Mouse (Mus musculus) intestine, embryonic 16.5 days (tissue): ENCODE data around the gene Tspan8. TPM values are rescaled to one million over a fixed set of nuclear protein-coding genes. Genes with fewer than 3 reads are reported as not detected.

Experiments
- ATAC-seq: fragments of 200-750 bp; cut with Nextera tagmentation; 2 replicates; pipeline ENCODE4 v1.8.0; 2017; ENCODE audit warnings: moderate TSS enrichment, moderate library complexity
- H3K27ac ChIP-seq: fragments of 300-500 bp; sonication (generic); 2 replicates; pipeline ENCODE4 v1.5.1; 2014; ENCODE audit warnings: mild to moderate bottlenecking, low read length
- H3K27me3 ChIP-seq: fragments of 300-500 bp; sonication (generic); replicated peaks from 2 replicates; pipeline ENCODE4 v1.6.1; 2014; ENCODE audit warnings: low read length, control low read depth, mixed read lengths; ENCODE audit not compliant: control insufficient read depth, insufficient read depth
- H3K36me3 ChIP-seq: fragments of 300-500 bp; sonication (generic); 2 replicates; pipeline ENCODE4 v1.6.1; 2014; ENCODE audit warnings: low read length, control low read depth; ENCODE audit not compliant: control insufficient read depth, insufficient read depth
- H3K4me1 ChIP-seq: fragments of 300-500 bp; sonication (generic); 2 replicates; pipeline ENCODE4 v1.6.1; 2014; ENCODE audit warnings: low read length, control low read depth, mixed read lengths; ENCODE audit not compliant: control insufficient read depth, insufficient read depth
- H3K4me2 ChIP-seq: fragments of 300-500 bp; sonication (generic); 2 replicates; pipeline ENCODE4 v1.6.1; 2014; ENCODE audit warnings: low read depth, low read length, control low read depth
- H3K4me3 ChIP-seq: fragments of 300-500 bp; sonication (generic); 2 replicates; pipeline ENCODE4 v1.5.1; 2014; ENCODE audit warnings: mild to moderate bottlenecking, low read length
- H3K9ac ChIP-seq: fragments of 300-500 bp; sonication (generic); 2 replicates; pipeline ENCODE4 v1.6.1; 2014; ENCODE audit warnings: low read depth, low read length
- H3K9me3 ChIP-seq: fragments of 300-500 bp; sonication (generic); 2 replicates; pipeline ENCODE4 v1.6.1; 2016; ENCODE audit warnings: low read length, control low read depth; ENCODE audit not compliant: control insufficient read depth
- WGBS: fragments of 180-500 bp; shearing (Covaris S2); extraction: QIAGEN DNeasy Blood & Tissue Kit; methylation state at CpG from one replicate; pipeline ENCODE4 v1.1.7; 2014; 5-methylcytosine and 5-hydroxymethylcytosine counted together
- polyA plus RNA-seq: library from polyadenylated mRNA; unstranded; fragments of >200 nt; fragmentation: Nextera tagmentation; extraction: Ambion mirVana; gene quantifications from 2 replicates; pipeline ENCODE4 v1.2.1, GENCODE M21; 2015

Gene Tspan8
- 229 and 235 TPM in 2 replicates for polyA plus RNA-seq

- Histone ChIP-seq H3K36me3 (no peaks in the 10 kb centered on the region), H3K4me1 (peaks cover 6% of the 10 kb centered on the region), H3K9ac (peak within 1 kb of the TSS; percentile 57), H3K9me3 (no peaks in the 10 kb centered on the region), H3K27me3 (no peaks in the 10 kb centered on the region), H3K4me3 (peak within 1 kb of the TSS; percentile 51), H3K4me2 (peak within 1 kb of the TSS; percentile 27; the same call in 1 of the 2 replicates), H3K27ac (peak within 1 kb of the TSS; percentile 87)
- ATAC-seq: peak; percentile 16
- WGBS: 27% methylated on average over 6 of the region's 6 CpGs
Measured at GRCm38 (mm10) chr10:115816511-115816910, at the start of gene Tspan8. Tspan8 (plus strand) TSS chr10:115816832.

GRCm38 (mm10) chr10:115770032-115770431 is 46.6 kb upstream of the Tspan8 start:
- Histone ChIP-seq H3K9ac (no peak overlapping the region), H3K27ac (no peak overlapping the region), H3K4me1 (no peaks in the 10 kb centered on the region), H3K4me2 (no peak overlapping the region), H3K27me3 (no peaks in the 10 kb centered on the region), H3K9me3 (no peaks in the 10 kb centered on the region), H3K4me3 (no peak overlapping the region), H3K36me3 (no peaks in the 10 kb centered on the region)
- no peak for ATAC-seq
- WGBS: 90% methylated on average over 8 of the region's 8 CpGs

- WGBS: 40% methylated on average over 4 of the region's 4 CpGs
- Histone ChIP-seq H3K4me1 (0 out of 2 replicates have a peak, but pooled peaks cover 2% of the 10 kb centered on the region), H3K27ac (no peak overlapping the region), H3K4me3 (no peak overlapping the region), H3K36me3 (no peaks in the 10 kb centered on the region), H3K9ac (no peak overlapping the region), H3K27me3 (no peaks in the 10 kb centered on the region), H3K9me3 (no peaks in the 10 kb centered on the region), H3K4me2 (no peak overlapping the region)
- peak; percentile 60 for ATAC-seq
Measured at GRCm38 (mm10) chr10:115774451-115774850, 42.2 kb upstream of the Tspan8 start.

GRCm38 (mm10) chr10:115775945-115776905 is 40.4 kb upstream of the Tspan8 start:
- ATAC-seq: no peak
- H3K27me3 ChIP-seq: no peaks in the 10 kb centered on the region
- no peak overlapping the region for H3K4me2 ChIP-seq
- 0 out of 2 replicates have a peak, but pooled peaks cover 2% of the 10 kb centered on the region for H3K4me1 ChIP-seq
- no peaks in the 10 kb centered on the region for H3K36me3 ChIP-seq
- no peak overlapping the region for H3K27ac ChIP-seq
- no peak overlapping the region for H3K4me3 ChIP-seq
- no peak overlapping the region for H3K9ac ChIP-seq
- no peaks in the 10 kb centered on the region for H3K9me3 ChIP-seq
- WGBS: 37% methylated on average over 17 of the region's 17 CpGs

- Histone ChIP-seq H3K9ac (no peak overlapping the region), H3K27me3 (no peaks in the 10 kb centered on the region), H3K27ac (no peak overlapping the region), H3K4me3 (no peak overlapping the region), H3K36me3 (no peaks in the 10 kb centered on the region), H3K4me1 (0 out of 2 replicates have a peak, but pooled peaks cover 2% of the 10 kb centered on the region), H3K4me2 (no peak overlapping the region), H3K9me3 (no peaks in the 10 kb centered on the region)
- WGBS: 47% methylated on average over 5 of the region's 5 CpGs
- ATAC-seq: no peak
Measured at GRCm38 (mm10) chr10:115777366-115777765, 39.3 kb upstream of the Tspan8 start.

- WGBS: 53% methylated on average over 5 of the region's 5 CpGs
- no peak for ATAC-seq
- H3K4me2 ChIP-seq: no peak overlapping the region
- no peak overlapping the region for H3K9ac ChIP-seq
- H3K27me3 ChIP-seq: no peaks in the 10 kb centered on the region
- no peaks in the 10 kb centered on the region for H3K36me3 ChIP-seq
- no peak overlapping the region for H3K4me3 ChIP-seq
- H3K9me3 ChIP-seq: no peaks in the 10 kb centered on the region
- H3K4me1 ChIP-seq: 0 out of 2 replicates have a peak, but pooled peaks cover 2% of the 10 kb centered on the region
- H3K27ac ChIP-seq: no peak overlapping the region
Measured at GRCm38 (mm10) chr10:115778624-115779023, 38.0 kb upstream of the Tspan8 start.

- peak; percentile 73 for ATAC-seq
- WGBS: 71% methylated on average over 11 of the region's 11 CpGs
- H3K4me1 ChIP-seq: 0 out of 2 replicates have a peak, but pooled peaks cover 2% of the 10 kb centered on the region
Measured at GRCm38 (mm10) chr10:115780239-115781016, 36.2 kb upstream of the Tspan8 start.

GRCm38 (mm10) chr10:115783232-115783631 is 33.4 kb upstream of the Tspan8 start:
- peak; percentile 63 for ATAC-seq
- Histone ChIP-seq H3K27me3 (no peaks in the 10 kb centered on the region), H3K36me3 (no peaks in the 10 kb centered on the region), H3K9me3 (no peaks in the 10 kb centered on the region), H3K4me2 (no peak overlapping the region), H3K27ac (no peak overlapping the region), H3K4me3 (no peak overlapping the region), H3K4me1 (no peaks in the 10 kb centered on the region), H3K9ac (no peak overlapping the region)
- 31% methylated on average over 2 of the region's 2 CpGs for WGBS

More at GRCm38 (mm10) chr10:115780239-115781016, 36.2 kb upstream of the Tspan8 start:
- H3K27me3 ChIP-seq: no peaks in the 10 kb centered on the region
- no peak overlapping the region for H3K27ac ChIP-seq
- no peaks in the 10 kb centered on the region for H3K9me3 ChIP-seq
- H3K4me3 ChIP-seq: no peak overlapping the region
- H3K36me3 ChIP-seq: no peaks in the 10 kb centered on the region
- H3K9ac ChIP-seq: no peak overlapping the region
- H3K4me2 ChIP-seq: no peak overlapping the region

GRCm38 (mm10) chr10:115790788-115791187 is 25.8 kb upstream of the Tspan8 start:
- no peaks in the 10 kb centered on the region; the same call in 1 of the 2 replicates for H3K36me3 ChIP-seq
- no peak overlapping the region for H3K4me3 ChIP-seq
- H3K9ac ChIP-seq: no peak overlapping the region
- no peaks in the 10 kb centered on the region for H3K9me3 ChIP-seq
- H3K4me1 ChIP-seq: 0 out of 2 replicates have a peak, but pooled peaks cover under 1% of the 10 kb centered on the region
- H3K27me3 ChIP-seq: no peaks in the 10 kb centered on the region
- no peak overlapping the region for H3K4me2 ChIP-seq
- WGBS: 68% methylated on average over 2 of the region's 2 CpGs
- H3K27ac ChIP-seq: no peak overlapping the region
- ATAC-seq: no peak
